Mouse (Mus musculus): ENCODE data around the gene Olfr1417. TPM values are rescaled to one million over a fixed set of nuclear protein-coding genes. Genes with fewer than 3 reads are reported as not detected.

Gene Olfr1417
- polyA plus RNA-seq, 1 experiment from 2014 or later, result 0.08 TPM

- Histone ChIP-seq H3K27ac (no peak overlapping the region), H3K9ac (no peak overlapping the region), H3K4me3 (replicated peaks; ENCODE audit: low read length) (no peak overlapping the region), H3K9me3 (ENCODE audit: control insufficient read depth, low read length) (no peaks in the 10 kb centered on the region), H3K4me2 (replicated peaks) (no peak overlapping the region), H3K4me1 (replicated peaks; ENCODE audit: control insufficient read depth, insufficient read depth, low read length) (peaks cover 12% of the 10 kb centered on the region), H3K36me3 (replicated peaks; ENCODE audit: control insufficient read depth, insufficient read depth) (no peaks in the 10 kb centered on the region), H3K27me3 (ENCODE audit: control insufficient read depth, insufficient read depth, low read length) (peaks cover 21% of the 10 kb centered on the region)
- DNase-seq (ENCODE audit: low spot score) (no peak), ATAC-seq (ENCODE audit: low FRiP score) (no peak)
- WGBS, result 24% methylated on average over 4 of the region's 4 CpGs
These were observed 15.5 kb downstream of the Olfr1417 start for GRCm38 (mm10) chr19:11823346-11824065.

- 39% methylated on average over 6 of the region's 6 CpGs for WGBS
- peak overlapping the region; percentile 80 for H3K4me2 ChIP-seq (replicated peaks)
- H3K36me3 ChIP-seq (replicated peaks; ENCODE audit: control insufficient read depth, insufficient read depth), result no peaks in the 10 kb centered on the region
- H3K27ac ChIP-seq, result no peak overlapping the region
- peaks cover 19% of the 10 kb centered on the region for H3K4me1 ChIP-seq (replicated peaks; ENCODE audit: control insufficient read depth, insufficient read depth, low read length)
- no peak for DNase-seq (ENCODE audit: low spot score)
- H3K4me3 ChIP-seq (replicated peaks; ENCODE audit: low read length), result peak overlapping the region; percentile 87
- no peaks in the 10 kb centered on the region for H3K9me3 ChIP-seq (ENCODE audit: control insufficient read depth, low read length)
- ATAC-seq (ENCODE audit: low FRiP score), result no peak
- H3K27me3 ChIP-seq (ENCODE audit: control insufficient read depth, insufficient read depth, low read length), result peaks cover 37% of the 10 kb centered on the region
- 0 out of 2 replicates have a peak overlapping the region, but pooled peaks have one; percentile 8 for H3K9ac ChIP-seq
These were observed 18.8 kb downstream of the Olfr1417 start for GRCm38 (mm10) chr19:11820211-11820610.

GRCm38 (mm10) chr19:11819800-11820199 lies 19.2 kb downstream of the Olfr1417 start:
- DNase-seq (ENCODE audit: low spot score), result peak; percentile 79
- Histone ChIP-seq H3K4me2 (replicated peaks) (peak overlapping the region; percentile 80), H3K4me3 (replicated peaks; ENCODE audit: low read length) (peak overlapping the region; percentile 87), H3K4me1 (replicated peaks; ENCODE audit: control insufficient read depth, insufficient read depth, low read length) (peaks cover 19% of the 10 kb centered on the region), H3K27me3 (ENCODE audit: control insufficient read depth, insufficient read depth, low read length) (peaks cover 37% of the 10 kb centered on the region), H3K9me3 (ENCODE audit: control insufficient read depth, low read length) (no peaks in the 10 kb centered on the region), H3K36me3 (replicated peaks; ENCODE audit: control insufficient read depth, insufficient read depth) (no peaks in the 10 kb centered on the region), H3K9ac (0 out of 2 replicates have a peak overlapping the region, but pooled peaks have one; percentile 8), H3K27ac (no peak overlapping the region)
- WGBS, result 1% methylated on average over 15 of the region's 15 CpGs
- ATAC-seq (ENCODE audit: low FRiP score), result peak; percentile 81

- DNase-seq (ENCODE audit: low spot score), result peak; percentile 32
- H3K27me3 ChIP-seq (ENCODE audit: control insufficient read depth, insufficient read depth, low read length), result peaks cover 37% of the 10 kb centered on the region
These were observed 19.8 kb downstream of the Olfr1417 start, which contains the start of gene Stx3 for GRCm38 (mm10) chr19:11819143-11819700. Stx3 (minus strand) TSS chr19:11819403.

GRCm38 (mm10) chr19:11818199-11819142 lies 20.5 kb downstream of the Olfr1417 start:
- ATAC-seq (ENCODE audit: low FRiP score) (peak; percentile 84), DNase-seq (ENCODE audit: low spot score) (peak; percentile 34)
- Histone ChIP-seq H3K9me3 (ENCODE audit: control insufficient read depth, low read length) (no peaks in the 10 kb centered on the region), H3K27ac (peak overlapping the region; percentile 20; the same call in 1 of the 2 replicates), H3K4me2 (replicated peaks) (peak overlapping the region; percentile 80), H3K27me3 (ENCODE audit: control insufficient read depth, insufficient read depth, low read length) (peaks cover 37% of the 10 kb centered on the region), H3K4me3 (replicated peaks; ENCODE audit: low read length) (peak overlapping the region; percentile 87), H3K9ac (peak overlapping the region; percentile 82), H3K36me3 (replicated peaks; ENCODE audit: control insufficient read depth, insufficient read depth) (no peaks in the 10 kb centered on the region), H3K4me1 (replicated peaks; ENCODE audit: control insufficient read depth, insufficient read depth, low read length) (peaks cover 19% of the 10 kb centered on the region)
- under 1% methylated on average over 38 of the region's 83 CpGs for WGBS

More at GRCm38 (mm10) chr19:11819143-11819700, 19.8 kb downstream of the Olfr1417 start, which contains the start of gene Stx3:
- peak within 1 kb of the TSS; percentile 20; the same call in 1 of the 2 replicates for H3K27ac ChIP-seq
- WGBS, result under 1% methylated on average over 20 of the region's 20 CpGs
- H3K4me1 ChIP-seq (replicated peaks; ENCODE audit: control insufficient read depth, insufficient read depth, low read length), result peaks cover 19% of the 10 kb centered on the region
- H3K9ac ChIP-seq, result peak within 1 kb of the TSS; percentile 82
- peak; percentile 18; the same call in 1 of the 2 replicates for ATAC-seq (ENCODE audit: low FRiP score)
- H3K36me3 ChIP-seq (replicated peaks; ENCODE audit: control insufficient read depth, insufficient read depth), result no peaks in the 10 kb centered on the region
- peak within 1 kb of the TSS; percentile 80 for H3K4me2 ChIP-seq (replicated peaks)
- H3K9me3 ChIP-seq (ENCODE audit: control insufficient read depth, low read length), result no peaks in the 10 kb centered on the region
- H3K4me3 ChIP-seq (replicated peaks; ENCODE audit: low read length), result peak within 1 kb of the TSS; percentile 87

- Histone ChIP-seq H3K27ac (no peak overlapping the region), H3K4me2 (replicated peaks) (peak overlapping the region; percentile 80), H3K4me1 (replicated peaks; ENCODE audit: control insufficient read depth, insufficient read depth, low read length) (peaks cover 19% of the 10 kb centered on the region), H3K36me3 (replicated peaks; ENCODE audit: control insufficient read depth, insufficient read depth) (no peaks in the 10 kb centered on the region), H3K9ac (peak overlapping the region; percentile 82), H3K4me3 (replicated peaks; ENCODE audit: low read length) (peak overlapping the region; percentile 87), H3K27me3 (ENCODE audit: control insufficient read depth, insufficient read depth, low read length) (peaks cover 37% of the 10 kb centered on the region), H3K9me3 (ENCODE audit: control insufficient read depth, low read length) (no peaks in the 10 kb centered on the region)
- WGBS, result 11% methylated on average over 5 of the region's 5 CpGs
- DNase-seq (ENCODE audit: low spot score) (no peak), ATAC-seq (ENCODE audit: low FRiP score) (no peak)
These were observed 21.4 kb downstream of the Olfr1417 start for GRCm38 (mm10) chr19:11817586-11817985.

- Histone ChIP-seq H3K4me1 (replicated peaks; ENCODE audit: control insufficient read depth, insufficient read depth, low read length) (peaks cover 25% of the 10 kb centered on the region), H3K9me3 (ENCODE audit: control insufficient read depth, low read length) (no peaks in the 10 kb centered on the region), H3K4me2 (replicated peaks) (no peak overlapping the region), H3K9ac (no peak overlapping the region), H3K27ac (no peak overlapping the region), H3K36me3 (replicated peaks; ENCODE audit: control insufficient read depth, insufficient read depth) (no peaks in the 10 kb centered on the region), H3K27me3 (ENCODE audit: control insufficient read depth, insufficient read depth, low read length) (peaks cover 37% of the 10 kb centered on the region), H3K4me3 (replicated peaks; ENCODE audit: low read length) (no peak overlapping the region)
- 57% methylated on average over 6 of the region's 6 CpGs for whole genome bisulfite sequencing
- DNase-seq (ENCODE audit: low spot score), result no peak
- ATAC-seq (ENCODE audit: low FRiP score), result no peak
These were observed 22.3 kb downstream of the Olfr1417 start for GRCm38 (mm10) chr19:11816706-11817105.

- DNase-seq (ENCODE audit: low spot score) (no peak), ATAC-seq (ENCODE audit: low FRiP score) (no peak)
- Histone ChIP-seq H3K9ac (no peak overlapping the region), H3K9me3 (ENCODE audit: control insufficient read depth, low read length) (no peaks in the 10 kb centered on the region), H3K27me3 (ENCODE audit: control insufficient read depth, insufficient read depth, low read length) (peaks cover 23% of the 10 kb centered on the region), H3K27ac (no peak overlapping the region), H3K36me3 (replicated peaks; ENCODE audit: control insufficient read depth, insufficient read depth) (no peaks in the 10 kb centered on the region), H3K4me1 (replicated peaks; ENCODE audit: control insufficient read depth, insufficient read depth, low read length) (peaks cover 21% of the 10 kb centered on the region), H3K4me2 (replicated peaks) (no peak overlapping the region), H3K4me3 (replicated peaks; ENCODE audit: low read length) (no peak overlapping the region)
- 68% methylated on average over 6 of the region's 6 CpGs for WGBS
These were observed 24.2 kb downstream of the Olfr1417 start for GRCm38 (mm10) chr19:11814742-11815333.

Measured in hindbrain, embryonic 14.5 days (tissue).